Mouse (Mus musculus): ENCODE data around the gene Fut2. TPM values are rescaled to one million over a fixed set of nuclear protein-coding genes. Genes with fewer than 3 reads are reported as not detected.
A peak's percentile ranks its signal among the peaks of the same experiment; 100 is the strongest.

Fut2 gene
- total RNA-seq, 1 experiment, result 0.27 TPM

DNA sequence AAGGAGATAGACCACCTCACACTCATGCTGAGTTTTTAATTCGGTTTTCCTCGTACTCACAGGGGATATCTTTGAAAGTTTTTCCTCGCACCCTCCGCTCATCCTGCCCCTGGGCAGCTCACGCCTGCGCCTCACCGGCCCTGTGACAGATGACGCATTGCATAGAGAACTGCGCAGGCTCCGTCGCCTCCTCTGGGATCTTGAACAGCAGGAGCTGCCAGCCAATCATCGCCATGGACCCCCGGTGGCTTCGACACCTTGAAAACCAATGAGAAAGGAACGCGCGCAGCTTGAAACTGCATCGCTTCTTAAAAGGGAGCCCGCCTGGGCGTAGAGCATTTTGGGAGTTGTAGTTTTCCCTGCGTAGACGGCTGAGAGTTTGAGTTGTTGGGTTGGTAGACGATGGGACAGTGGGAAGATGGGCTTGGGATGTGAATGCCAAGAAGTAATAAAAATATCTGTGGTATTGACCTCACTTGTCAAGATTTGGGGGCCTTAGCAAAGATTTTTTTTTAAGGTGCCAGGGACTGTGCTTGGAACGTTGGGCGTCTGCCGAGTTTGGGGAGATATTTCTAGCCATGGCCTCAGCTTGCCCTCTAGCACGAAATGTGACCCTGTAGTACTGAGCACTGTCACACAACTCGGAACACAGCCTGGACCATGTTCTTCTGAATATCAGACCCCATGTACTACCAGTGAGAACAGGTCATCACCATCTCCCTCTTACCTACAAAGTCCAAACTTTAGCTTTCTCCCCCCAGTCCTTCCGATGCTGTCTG is 27.4 kb downstream of the Fut2 start:
- Histone ChIP-seq H3K9me3 (ENCODE audit: control insufficient read depth, insufficient read depth, low read depth, low read length) (no peaks in the 10 kb centered on the region), H3K27ac (ENCODE audit: insufficient read depth, low read depth, low read length, poor library complexity, severe bottlenecking) (no peak overlapping the region), H3K4me3 (ENCODE audit: insufficient read depth in 1 of 2, low read depth in 1 of 2, low read length in 2 of 2, poor library complexity in 1 of 2, severe bottlenecking in 1 of 2) (no peak overlapping the region; a peak in 1 of 4 replicates), H3K4me1 (ENCODE audit: control insufficient read depth in 2 of 2, insufficient read depth in 2 of 2, low read length in 2 of 2, poor library complexity in 1 of 2) (peaks cover 1 to 12% of the 10 kb centered on the region in 2 experiments; a peak in 2 of 4 replicates), H3K9ac (ENCODE audit: insufficient read depth, low read depth, low read length, poor library complexity, severe bottlenecking) (no peak overlapping the region), H3K36me3 (ENCODE audit: control insufficient read depth, insufficient read depth, low read length, poor library complexity, severe bottlenecking) (peaks cover 2% of the 10 kb centered on the region; the same call in 1 of the 2 replicates)
- TF ChIP-seq MAFK (IDR thresholded peaks at IDR 0.05; ENCODE audit: insufficient read depth, low read depth, low read length), result no peak
- no peak for TF ChIP-seq CHD2 (IDR thresholded peaks at IDR 0.05; ENCODE audit: low read depth, low read length)
- TF ChIP-seq ZC3H11A (IDR thresholded peaks at IDR 0.05; ENCODE audit: borderline replicate concordance, low read depth, low read length), result no peak
- peak; percentile 92 for TF ChIP-seq HCFC1 (IDR thresholded peaks at IDR 0.05; ENCODE audit: borderline replicate concordance, insufficient read depth, low read length)
- no peak for TF ChIP-seq ZNF384 (IDR thresholded peaks at IDR 0.05; ENCODE audit: low read depth, low read length)
- DNase-seq (ENCODE audit: low read depth, low spot score), result peak; percentile 90
- in situ Hi-C loops (cut with MboI; ENCODE audit: low sequenced_read_pairs in 2 of 2, unreplicated experiment in 2 of 2), result no loop called here

DNA sequence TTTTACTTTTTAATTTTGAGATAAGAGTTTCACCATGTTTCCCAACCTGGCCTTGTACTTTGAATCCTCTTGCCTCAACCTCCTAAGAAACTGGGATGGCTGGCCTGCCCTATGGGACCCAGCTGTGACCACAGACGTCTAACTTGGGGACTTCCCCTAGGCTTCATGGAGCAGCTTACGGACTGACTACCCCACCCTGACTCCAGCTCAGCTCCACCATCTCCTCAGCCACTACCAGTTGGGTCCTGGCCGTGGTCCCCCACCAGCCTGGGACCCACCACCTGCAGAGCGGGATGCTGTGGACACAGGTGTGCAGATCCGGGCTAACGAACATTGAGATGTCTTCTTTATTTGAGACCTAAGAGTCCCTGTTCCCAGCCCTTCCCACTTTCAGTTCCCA is 28.5 kb downstream of the Fut2 start:
- no peak for DNase-seq (ENCODE audit: low read depth, low spot score)
- H3K4me1 ChIP-seq (ENCODE audit: control insufficient read depth in 2 of 2, insufficient read depth in 2 of 2, low read length in 2 of 2, poor library complexity in 1 of 2), result peaks cover 1 to 10% of the 10 kb centered on the region in 2 experiments; a peak in 2 of 4 replicates
- H3K36me3 ChIP-seq (ENCODE audit: control insufficient read depth, insufficient read depth, low read length, poor library complexity, severe bottlenecking), result peaks cover 2% of the 10 kb centered on the region; the same call in 1 of the 2 replicates
- in situ Hi-C loops (cut with MboI; ENCODE audit: low sequenced_read_pairs in 2 of 2, unreplicated experiment in 2 of 2), result no loop called here
- no peak overlapping the region for H3K4me3 ChIP-seq (ENCODE audit: insufficient read depth in 1 of 2, low read depth in 1 of 2, low read length in 2 of 2, poor library complexity in 1 of 2, severe bottlenecking in 1 of 2)
- no peak for TF ChIP-seq HCFC1 (IDR thresholded peaks at IDR 0.05; ENCODE audit: borderline replicate concordance, insufficient read depth, low read length)
- TF ChIP-seq ZC3H11A (IDR thresholded peaks at IDR 0.05; ENCODE audit: borderline replicate concordance, low read depth, low read length), result no peak
- no peaks in the 10 kb centered on the region for H3K9me3 ChIP-seq (ENCODE audit: control insufficient read depth, insufficient read depth, low read depth, low read length)
- no peak overlapping the region for H3K9ac ChIP-seq (ENCODE audit: insufficient read depth, low read depth, low read length, poor library complexity, severe bottlenecking)
- no peak overlapping the region for H3K27ac ChIP-seq (ENCODE audit: insufficient read depth, low read depth, low read length, poor library complexity, severe bottlenecking)

GRCm38 (mm10) chr7:45635711-45636688 is 30.2 kb downstream of the Fut2 start:
- TF ChIP-seq MAFK (IDR thresholded peaks at IDR 0.05; ENCODE audit: insufficient read depth, low read depth, low read length), result no peak
- no peak for TF ChIP-seq ZC3H11A (IDR thresholded peaks at IDR 0.05; ENCODE audit: borderline replicate concordance, low read depth, low read length)
- peak; percentile 84 for TF ChIP-seq HCFC1 (IDR thresholded peaks at IDR 0.05; ENCODE audit: borderline replicate concordance, insufficient read depth, low read length)
- no peak for TF ChIP-seq CHD2 (IDR thresholded peaks at IDR 0.05; ENCODE audit: low read depth, low read length)
- no peak for TF ChIP-seq ZNF384 (IDR thresholded peaks at IDR 0.05; ENCODE audit: low read depth, low read length)
- Histone ChIP-seq H3K4me1 (ENCODE audit: control insufficient read depth in 2 of 2, insufficient read depth in 2 of 2, low read length in 2 of 2, poor library complexity in 1 of 2) (peaks cover 1 to 10% of the 10 kb centered on the region in 2 experiments; a peak in 2 of 4 replicates), H3K9me3 (ENCODE audit: control insufficient read depth, insufficient read depth, low read depth, low read length) (no peaks in the 10 kb centered on the region), H3K4me3 (ENCODE audit: insufficient read depth in 1 of 2, low read depth in 1 of 2, low read length in 2 of 2, poor library complexity in 1 of 2, severe bottlenecking in 1 of 2) (no peak overlapping the region), H3K36me3 (ENCODE audit: control insufficient read depth, insufficient read depth, low read length, poor library complexity, severe bottlenecking) (peaks cover 2% of the 10 kb centered on the region; the same call in 1 of the 2 replicates), H3K27ac (ENCODE audit: insufficient read depth, low read depth, low read length, poor library complexity, severe bottlenecking) (no peak overlapping the region), H3K9ac (ENCODE audit: insufficient read depth, low read depth, low read length, poor library complexity, severe bottlenecking) (no peak overlapping the region)
- no peak for DNase-seq (ENCODE audit: low read depth, low spot score)
- in situ Hi-C loops (cut with MboI; ENCODE audit: low sequenced_read_pairs in 2 of 2, unreplicated experiment in 2 of 2), result no loop called here

GRCm38 (mm10) chr7:45634946-45635681 is 31.1 kb downstream of the Fut2 start:
- in situ Hi-C loops (cut with MboI; ENCODE audit: low sequenced_read_pairs in 2 of 2, unreplicated experiment in 2 of 2), result no loop called here
- Histone ChIP-seq H3K27ac (ENCODE audit: insufficient read depth, low read depth, low read length, poor library complexity, severe bottlenecking) (no peak overlapping the region), H3K4me3 (ENCODE audit: insufficient read depth in 1 of 2, low read depth in 1 of 2, low read length in 2 of 2, poor library complexity in 1 of 2, severe bottlenecking in 1 of 2) (no peak overlapping the region), H3K36me3 (ENCODE audit: control insufficient read depth, insufficient read depth, low read length, poor library complexity, severe bottlenecking) (peaks cover 2% of the 10 kb centered on the region; the same call in 1 of the 2 replicates), H3K9ac (ENCODE audit: insufficient read depth, low read depth, low read length, poor library complexity, severe bottlenecking) (no peak overlapping the region), H3K9me3 (ENCODE audit: control insufficient read depth, insufficient read depth, low read depth, low read length) (no peaks in the 10 kb centered on the region), H3K4me1 (ENCODE audit: control insufficient read depth in 2 of 2, insufficient read depth in 2 of 2, low read length in 2 of 2, poor library complexity in 1 of 2) (peaks cover 1 to 10% of the 10 kb centered on the region in 2 experiments; a peak in 2 of 4 replicates)
- TF ChIP-seq ZNF384 (IDR thresholded peaks at IDR 0.05; ENCODE audit: low read depth, low read length) (0 out of 2 replicates have a peak, but pooled peaks have one; percentile 8), CHD2 (IDR thresholded peaks at IDR 0.05; ENCODE audit: low read depth, low read length) (no peak)
- DNase-seq (ENCODE audit: low read depth, low spot score), result no peak
